Mouse (Mus musculus) macrophage (primary cell): ENCODE data around the gene Gm21973. TPM values are rescaled to one million over a fixed set of nuclear protein-coding genes. Genes with fewer than 3 reads are reported as not detected.

ENCODE experiments used
- H3K27ac ChIP-seq: fragments of 350-480 bp; formaldehyde crosslinking; 2 replicates; pipeline ENCODE4 v1.9.0; 2021
- H3K36me3 ChIP-seq: fragments of 350-480 bp; formaldehyde crosslinking; 2 replicates; pipeline ENCODE4 v1.9.0; 2021; ENCODE audit errors: inconsistent target
- H3K4me3 ChIP-seq: fragments of 350-480 bp; formaldehyde crosslinking; 2 replicates; pipeline ENCODE4 v1.9.0; 2021; ENCODE audit errors: inconsistent target
- H3K79me2 ChIP-seq: fragments of 350-480 bp; formaldehyde crosslinking; 2 replicates; pipeline ENCODE4 v1.9.0; 2021; ENCODE audit errors: inconsistent target
- WGBS: methylation state at CpG from one replicate; pipeline ENCODE4 v1.1.7; 2026; ENCODE audit warnings: inconsistent platforms; ENCODE audit not compliant: missing documents; 5-methylcytosine and 5-hydroxymethylcytosine counted together
- polyA plus RNA-seq: library from polyadenylated mRNA; stranded (reverse); fragments of 250-400 nt; gene quantifications from 3 replicates; pipeline ENCODE4 v1.2.4, GENCODE M21; 2018; ENCODE audit warnings: inconsistent platforms

The Gm21973 gene
- polyA plus RNA-seq, 1 experiment from 2014 or later = not detected

DNA sequence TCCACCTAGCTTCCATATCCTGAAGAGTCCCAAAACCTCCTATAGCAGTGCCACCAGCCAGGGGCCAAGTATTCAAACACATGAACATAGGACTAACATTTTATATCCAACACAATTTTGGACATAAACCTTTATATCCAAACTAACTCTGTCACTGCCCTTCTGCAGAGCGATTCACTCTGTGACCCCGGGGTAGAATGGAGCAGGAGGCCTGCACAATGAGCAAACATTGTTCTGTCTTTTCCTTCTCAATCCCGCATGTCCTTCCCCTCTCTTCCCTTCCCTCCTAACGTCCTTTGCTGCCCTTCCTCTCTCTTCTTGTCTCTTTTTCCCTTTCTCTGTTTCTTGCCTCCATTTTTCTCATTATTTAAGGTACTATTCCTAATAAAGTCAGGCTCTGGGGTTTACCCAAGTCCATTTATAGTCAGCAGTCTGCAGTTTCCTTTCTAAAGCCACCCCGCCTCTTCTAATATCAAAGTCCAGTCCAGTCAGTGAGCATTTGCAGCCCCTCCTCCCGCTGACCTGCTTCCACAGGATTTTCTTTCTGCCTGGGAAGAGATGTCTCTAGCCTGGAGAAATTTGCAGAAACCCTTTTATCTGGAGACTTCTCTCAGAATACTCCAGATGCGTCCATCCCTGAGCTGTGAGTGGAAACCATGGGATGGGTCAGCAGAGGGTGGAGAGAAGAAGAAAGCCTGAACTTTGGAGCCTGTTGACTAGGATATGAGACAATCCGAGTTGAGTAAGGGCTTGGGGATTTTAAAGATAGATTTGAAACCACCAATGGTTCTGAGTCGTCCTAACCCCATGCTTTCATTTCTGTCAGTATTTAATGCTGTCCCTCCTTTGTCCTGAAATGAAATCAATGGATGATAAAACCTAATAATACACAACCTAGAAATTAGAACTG lies 33.1 kb downstream of the Gm21973 start, which contains the start of gene Agxt2:
Gene Agxt2, plus strand, starts transcription at position 494 of the 910 bp plus-strand sequence.
- Histone ChIP-seq H3K79me2 (no peaks in the 10 kb centered on the region), H3K27ac (no peak within 1 kb of the TSS), H3K4me3 (no peak within 1 kb of the TSS), H3K36me3 (no peaks in the 10 kb centered on the region)
- 82% methylated on average over 9 of the region's 9 CpGs for WGBS

- Histone ChIP-seq H3K27ac (no peak overlapping the region), H3K4me3 (no peak overlapping the region), H3K79me2 (no peaks in the 10 kb centered on the region), H3K36me3 (no peaks in the 10 kb centered on the region)
- 84% methylated on average over 2 of the region's 2 CpGs for WGBS
Observed at GRCm38 (mm10) chr15:10366331-10366730, 41.2 kb downstream of the Gm21973 start.

GRCm38 (mm10) chr15:10375404-10375803 lies 50.2 kb downstream of the Gm21973 start:
- H3K36me3 ChIP-seq = no peaks in the 10 kb centered on the region
- no peak overlapping the region for H3K4me3 ChIP-seq
- 95% methylated on average over 3 of the region's 3 CpGs for WGBS
- no peaks in the 10 kb centered on the region for H3K79me2 ChIP-seq
- H3K27ac ChIP-seq = no peak overlapping the region

GRCm38 (mm10) chr15:10378338-10378959 lies 53.3 kb downstream of the Gm21973 start:
- Histone ChIP-seq H3K27ac (no peak overlapping the region), H3K36me3 (no peaks in the 10 kb centered on the region), H3K79me2 (no peaks in the 10 kb centered on the region), H3K4me3 (no peak overlapping the region)
- 81% methylated on average over 4 of the region's 4 CpGs for WGBS

- H3K79me2 ChIP-seq = no peaks in the 10 kb centered on the region
- H3K4me3 ChIP-seq = no peak overlapping the region
- 95% methylated on average over 3 of the region's 3 CpGs for WGBS
- no peaks in the 10 kb centered on the region for H3K36me3 ChIP-seq
- H3K27ac ChIP-seq = no peak overlapping the region
Observed at GRCm38 (mm10) chr15:10379757-10380458, 54.7 kb downstream of the Gm21973 start.

- Histone ChIP-seq H3K79me2 (no peaks in the 10 kb centered on the region), H3K27ac (no peak overlapping the region), H3K4me3 (no peak overlapping the region), H3K36me3 (no peaks in the 10 kb centered on the region)
- 83% methylated on average over 2 of the region's 2 CpGs for WGBS
Observed at GRCm38 (mm10) chr15:10387263-10387662, 62.1 kb downstream of the Gm21973 start.

- Histone ChIP-seq H3K4me3 (no peak overlapping the region), H3K36me3 (no peaks in the 10 kb centered on the region), H3K27ac (no peak overlapping the region), H3K79me2 (no peaks in the 10 kb centered on the region)
- WGBS = 80% methylated on average over 2 of the region's 2 CpGs
Observed at GRCm38 (mm10) chr15:10399795-10400194, 74.6 kb downstream of the Gm21973 start.

- H3K79me2 ChIP-seq = no peaks in the 10 kb centered on the region
- no peak overlapping the region for H3K4me3 ChIP-seq
- WGBS = 55% methylated on average over 3 of the region's 3 CpGs
- no peak overlapping the region for H3K27ac ChIP-seq
- H3K36me3 ChIP-seq = no peaks in the 10 kb centered on the region
Observed at GRCm38 (mm10) chr15:10400415-10400814, 75.2 kb downstream of the Gm21973 start.

DNA sequence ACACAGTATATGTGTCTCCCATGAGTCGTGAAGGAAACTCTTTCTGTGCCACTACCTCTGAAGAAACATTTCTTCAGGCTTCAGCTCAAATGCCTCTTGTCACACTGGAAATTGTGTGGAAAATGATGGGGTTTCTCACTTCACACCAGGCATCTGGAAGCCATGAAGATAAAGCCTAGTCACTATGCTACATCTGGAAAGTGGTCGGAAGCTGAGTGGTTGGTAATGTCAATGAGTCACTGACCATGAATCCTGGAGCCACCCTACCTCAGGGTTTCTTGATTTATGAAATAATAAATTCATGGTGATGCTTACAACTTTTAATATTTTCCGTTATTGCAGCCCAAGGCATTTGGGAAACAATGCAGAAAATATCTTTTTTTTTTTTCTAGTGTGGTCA lies 84.7 kb downstream of the Gm21973 start:
- H3K79me2 ChIP-seq = no peaks in the 10 kb centered on the region
- no peak overlapping the region for H3K4me3 ChIP-seq
- H3K36me3 ChIP-seq = no peaks in the 10 kb centered on the region
- no peak overlapping the region for H3K27ac ChIP-seq
- WGBS = 100% methylated on average over 2 of the region's 3 CpGs

GRCm38 (mm10) chr15:10410881-10411280 lies 85.7 kb downstream of the Gm21973 start:
- WGBS = 96% methylated on average over 2 of the region's 2 CpGs
- H3K27ac ChIP-seq = no peak overlapping the region
- H3K4me3 ChIP-seq = no peak overlapping the region
- no peaks in the 10 kb centered on the region for H3K79me2 ChIP-seq
- no peaks in the 10 kb centered on the region for H3K36me3 ChIP-seq

GRCm38 (mm10) chr15:10413656-10414055 lies 88.5 kb downstream of the Gm21973 start:
- H3K4me3 ChIP-seq = no peak overlapping the region
- H3K27ac ChIP-seq = no peak overlapping the region
- no peaks in the 10 kb centered on the region for H3K79me2 ChIP-seq
- WGBS = 94% methylated on average over 6 of the region's 6 CpGs
- H3K36me3 ChIP-seq = no peaks in the 10 kb centered on the region

DNA sequence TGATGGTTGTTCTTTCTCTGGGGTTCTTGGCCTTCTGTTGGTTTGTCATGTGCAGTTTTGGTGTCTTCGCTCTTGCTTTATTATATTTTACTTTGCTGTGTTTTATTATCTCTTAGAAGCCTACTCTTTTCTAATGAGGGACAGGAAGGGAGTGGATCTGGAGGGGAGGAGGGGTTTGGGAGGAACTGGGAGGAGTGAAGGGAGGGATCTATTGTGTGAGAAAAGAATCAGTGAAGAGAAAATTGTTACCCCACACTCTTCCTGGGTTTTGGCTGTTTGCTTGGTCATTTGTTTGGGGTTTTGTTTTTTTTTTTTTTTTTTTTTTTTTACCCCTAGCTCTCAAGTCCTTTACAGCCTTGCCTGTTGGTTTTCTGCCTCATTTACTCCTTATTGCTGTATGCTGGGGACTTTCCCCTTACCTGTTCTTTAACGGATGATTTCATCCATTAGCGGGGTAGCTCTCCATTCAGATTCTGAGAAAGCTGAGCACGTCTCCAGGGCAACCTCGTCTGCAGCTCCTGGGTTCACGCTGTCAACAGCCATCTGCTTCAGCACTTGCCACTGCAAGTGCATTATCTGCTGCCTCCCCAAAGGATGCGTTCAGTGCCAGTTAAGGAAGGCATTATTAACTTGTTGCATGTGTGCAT lies 96.1 kb downstream of the Gm21973 start:
- H3K4me3 ChIP-seq = no peak overlapping the region
- 86% methylated on average over 7 of the region's 7 CpGs for WGBS
- no peak overlapping the region for H3K27ac ChIP-seq
- no peaks in the 10 kb centered on the region for H3K79me2 ChIP-seq
- H3K36me3 ChIP-seq = no peaks in the 10 kb centered on the region

DNA sequence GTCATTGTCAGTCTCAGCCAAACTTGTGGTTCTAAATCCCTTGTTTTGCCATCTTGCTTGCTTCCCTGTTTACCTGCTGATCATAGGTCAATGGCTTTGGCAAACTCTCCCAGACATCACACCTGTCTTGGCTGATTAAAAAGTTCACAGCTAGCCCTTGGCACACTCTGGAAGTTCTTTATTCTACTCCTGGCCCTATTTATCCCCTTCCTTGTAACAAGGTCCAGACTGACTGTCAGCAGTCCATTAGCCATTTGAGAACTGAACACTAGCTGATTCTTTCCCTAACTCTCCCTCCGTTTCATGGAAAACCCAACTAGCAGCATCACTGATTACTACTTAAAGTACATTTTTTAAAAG lies 96.6 kb downstream of the Gm21973 start:
- Histone ChIP-seq H3K79me2 (no peaks in the 10 kb centered on the region), H3K27ac (no peak overlapping the region), H3K4me3 (no peak overlapping the region), H3K36me3 (no peaks in the 10 kb centered on the region)
- 100% methylated on average over 1 of the region's 1 CpGs for WGBS
